Mouse (Mus musculus): ENCODE results near the gene Rapgef6. TPM values are rescaled to one million over a fixed set of nuclear protein-coding genes. Genes with fewer than 3 reads are reported as not detected.
"Not testable (repeated sequence)": the region's sequence is repeated elsewhere in the genome, so short reads cannot be mapped to it uniquely, and the experiment has no call there.

The Rapgef6 gene
- total RNA-seq, 2 experiments from 2014 or later, result 29.0 to 37.1 TPM

- no peak for DNase-seq (ENCODE audit: low spot score in 2 of 2)
Observed at GRCm38 (mm10) chr11:54567959-54568358, 45.3 kb downstream of the Rapgef6 start.

GRCm38 (mm10) chr11:54574741-54575140, 52.1 kb downstream of the Rapgef6 start:
- DNase-seq (ENCODE audit: low spot score in 2 of 2), result no peak

GRCm38 (mm10) chr11:54592585-54592984, 69.9 kb downstream of the Rapgef6 start:
- DNase-seq (ENCODE audit: low spot score in 2 of 2), result no peak

GRCm38 (mm10) chr11:54594049-54594448, 71.4 kb downstream of the Rapgef6 start:
- DNase-seq (ENCODE audit: low spot score in 2 of 2), result no peak

- no peak for DNase-seq (ENCODE audit: low spot score in 2 of 2)
Observed at GRCm38 (mm10) chr11:54595053-54595452, 72.4 kb downstream of the Rapgef6 start.

GRCm38 (mm10) chr11:54595905-54596555, 73.4 kb downstream of the Rapgef6 start:
- no peak for DNase-seq (ENCODE audit: low spot score in 2 of 2)

- no peak for DNase-seq (ENCODE audit: low spot score in 2 of 2)
Observed at GRCm38 (mm10) chr11:54597902-54598447, 75.3 kb downstream of the Rapgef6 start.

- DNase-seq (ENCODE audit: low spot score in 2 of 2), result no peak
Observed at GRCm38 (mm10) chr11:54601121-54601520, 78.5 kb downstream of the Rapgef6 start.

GRCm38 (mm10) chr11:54602764-54603163, 80.1 kb downstream of the Rapgef6 start:
- not testable (repeated sequence) for DNase-seq (ENCODE audit: low spot score in 2 of 2)

GRCm38 (mm10) chr11:54604415-54604814, 81.8 kb downstream of the Rapgef6 start:
- DNase-seq (ENCODE audit: low spot score in 2 of 2), result no peak

GRCm38 (mm10) chr11:54613628-54614027, 91.0 kb downstream of the Rapgef6 start:
- no peak for DNase-seq (ENCODE audit: low spot score in 2 of 2)

GRCm38 (mm10) chr11:54614560-54614959, 91.9 kb downstream of the Rapgef6 start:
- no peak for DNase-seq (ENCODE audit: low spot score in 2 of 2)

GRCm38 (mm10) chr11:54618841-54619240, 96.2 kb downstream of the Rapgef6 start:
- DNase-seq (ENCODE audit: low spot score in 2 of 2), result no peak

GRCm38 (mm10) chr11:54621725-54622124, 99.1 kb downstream of the Rapgef6 start:
- DNase-seq (ENCODE audit: low spot score in 2 of 2), result no peak

- no peak for DNase-seq (ENCODE audit: low spot score in 2 of 2)
Observed at GRCm38 (mm10) chr11:54626905-54627304, 104.3 kb downstream of the Rapgef6 start.

GRCm38 (mm10) chr11:54646420-54646819, 123.8 kb downstream of the Rapgef6 start:
- DNase-seq (ENCODE audit: low spot score in 2 of 2), result no peak

- no peak for DNase-seq (ENCODE audit: low spot score in 2 of 2)
Observed at GRCm38 (mm10) chr11:54648573-54648972, 125.9 kb downstream of the Rapgef6 start.

GRCm38 (mm10) chr11:54655420-54655819, 132.8 kb downstream of the Rapgef6 start:
- no peak for DNase-seq (ENCODE audit: low spot score in 2 of 2)

GRCm38 (mm10) chr11:54673575-54674298, 151.1 kb downstream of the Rapgef6 start:
- DNase-seq (ENCODE audit: low spot score in 2 of 2), result no peak

GRCm38 (mm10) chr11:54675792-54676489, 153.3 kb downstream of the Rapgef6 start:
- no peak for DNase-seq (ENCODE audit: low spot score in 2 of 2)

- DNase-seq (ENCODE audit: low spot score in 2 of 2), result no peak
Observed at GRCm38 (mm10) chr11:54679141-54679540, 156.5 kb downstream of the Rapgef6 start.

GRCm38 (mm10) chr11:54684831-54685230, 162.2 kb downstream of the Rapgef6 start:
- no peak for DNase-seq (ENCODE audit: low spot score in 2 of 2)
